ENCODE assay signal across 8 mouse cellular contexts in the genomic region with DNA sequence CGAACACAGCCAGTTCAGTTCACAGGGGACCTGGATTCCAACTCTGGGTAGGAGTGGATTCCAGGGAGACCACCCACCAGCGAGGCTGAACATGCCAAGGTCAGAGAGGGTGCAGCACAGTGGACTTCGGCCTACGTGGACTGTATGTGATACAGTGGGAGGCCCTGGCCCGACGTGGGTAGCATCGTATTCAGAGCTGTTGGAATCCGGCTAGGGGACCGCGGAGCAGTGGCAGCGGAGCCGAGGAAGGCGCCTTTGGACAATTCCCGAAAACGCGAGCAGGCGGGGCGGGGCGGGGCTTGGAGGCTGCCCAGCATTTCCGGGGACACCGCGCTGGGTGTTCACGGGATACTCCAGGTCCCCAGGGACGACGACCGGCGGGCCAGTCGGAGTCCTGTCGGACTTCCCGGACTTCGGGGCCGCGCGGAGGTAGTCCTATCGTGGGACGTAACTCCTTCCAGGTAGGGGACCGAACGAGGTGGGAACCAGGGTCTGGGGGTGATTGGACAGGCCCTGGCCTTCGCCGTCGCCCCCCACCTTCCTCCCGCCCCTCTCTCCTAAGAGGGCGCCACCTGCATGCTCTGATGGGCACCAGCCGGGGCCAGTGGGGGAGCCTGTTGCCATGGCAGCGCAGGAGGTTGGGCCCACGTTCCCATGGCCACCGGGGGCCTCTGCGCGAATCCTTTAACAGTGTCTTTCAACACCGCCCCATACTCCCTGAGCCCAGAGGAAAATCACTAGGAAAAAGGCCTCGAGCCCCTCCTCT. TPM values are rescaled to one million over a fixed set of nuclear protein-coding genes. Genes with fewer than 3 reads are reported as not detected.
DNase-seq lines count a peak whose midpoint lies in the region; ATAC-seq and TF ChIP-seq lines count a peak whose summit lies in the region.

TSS of gene Sema4b (plus strand) at position 311 of the 766 bp plus-strand sequence.

- peak; percentile 73 for DNase-seq in Patski (ENCODE audit: low read depth, low spot score)
- DNase-seq in gastrocnemius, adult 2 months: peak; percentile 95
- DNase-seq in layer of hippocampus, postnatal 36 days: peak; percentile 91 to 94
- DNase-seq in lung, postnatal 14 days: peak; percentile 86
- peak; percentile 61 for DNase-seq in retina, adult 2 months (ENCODE audit: low read depth, low spot score)
- peak; percentile 83 for DNase-seq in thymus, postnatal 14 days

- POLR2A ChIA-PET in Patski (lab: Charles Lee): interaction anchor here (0.6 to 1.6 kb wide), 4 partner anchors 10 to 71 kb away, joined by 3 to 4 read pairs (median 4); partner anchors contain the start of gene Idh2

- peak within 1 kb of the TSS; percentile 29 for H3K9ac ChIP-seq in hindbrain, embryonic 15.5 days

- in situ Hi-C loops in Patski (cut with MboI; ENCODE audit: low pct_unique_long_range_greater_than_20kb): no loop called here

- peak within 1 kb of the TSS; percentile 81 for H3K4me3 ChIP-seq in gastrocnemius, adult 2 months
- H3K4me3 ChIP-seq in hindbrain, embryonic 15.5 days: peak within 1 kb of the TSS; percentile 43

- no peaks in the 10 kb centered on the region for H3K9me3 ChIP-seq in hindbrain, embryonic 15.5 days

- under 1% methylated on average over 51 of the region's 51 CpGs for WGBS in hindbrain, embryonic 15.5 days

- CTCF ChIA-PET in Patski (lab: Charles Lee): interaction anchor here (0.9 to 2.4 kb wide), 5 partner anchors 10 to 29 kb away, joined by 3 to 10 read pairs (median 4); no protein-coding TSS in a partner anchor

- H3K4me2 ChIP-seq in hindbrain, embryonic 15.5 days: peak within 1 kb of the TSS; percentile 65

- no peak for TF ChIP-seq CTCF in Patski (IDR thresholded peaks at IDR 0.05)
- peak; percentile 21; the same call in 1 of the 2 replicates for TF ChIP-seq CTCF in gastrocnemius, adult 2 months (IDR thresholded peaks at IDR 0.05)

- ATAC-seq in Patski: peak; percentile 71
- peak; percentile 57 for ATAC-seq in common myeloid progenitor, adult 5-6 weeks (replicated peaks; ENCODE audit: low read depth, poor library complexity, severe bottlenecking)
- ATAC-seq in hindbrain, embryonic 15.5 days (ENCODE audit: low FRiP score, low read depth): peak; percentile 92

- H3K36me3 ChIP-seq in hindbrain, embryonic 15.5 days: no peaks in the 10 kb centered on the region

- intact Hi-C loops in gastrocnemius, adult 2 months (cut with DNase I): no loop called here

- H3K27me3 ChIP-seq in Patski: no peaks in the 10 kb centered on the region
- no peaks in the 10 kb centered on the region for H3K27me3 ChIP-seq in hindbrain, embryonic 15.5 days

- H3K4me1 ChIP-seq in hindbrain, embryonic 15.5 days (replicated peaks): peaks cover 44% of the 10 kb centered on the region

- peak within 1 kb of the TSS; percentile 87 for H3K27ac ChIP-seq in gastrocnemius, adult 2 months
- H3K27ac ChIP-seq in hindbrain, embryonic 15.5 days (replicated peaks): peak within 1 kb of the TSS; percentile 73

RNA-seq across cellular contexts. Expression of gene Sema4b, which starts in this region (rescaled TPM):
- polyA plus RNA-seq in Patski (2021): 55.3 TPM
- 4.8 and 6.3 TPM in 2 replicates for total RNA-seq in common myeloid progenitor, adult 5-6 weeks (2017)
- total RNA-seq in gastrocnemius, adult 2 months (2021): 1 to 10 TPM; 1.8 to 2.1 TPM
- polyA plus RNA-seq in hindbrain, embryonic 15.5 days (2015; fragmentation: Nextera tagmentation; extraction: Ambion mirVana): 22.7 and 25.7 TPM in 2 replicates
- total RNA-seq in layer of hippocampus, postnatal 36 days (2021): 10 to 100 TPM; 21.6 to 24.1 TPM

Comparison
In these comparisons a context has a peak if more than half of its experiments do, and no peak if none do; other contexts are left out.
1. Peak in every context shown above with its lines: DNase-seq, ATAC-seq, H3K4me3 ChIP-seq and H3K27ac ChIP-seq.